Mouse (Mus musculus): ENCODE measurements at regions not wholly inside any gene's neighbourhood (a gene's known extent, or its start where the extent isn't known, plus 50 kb on each side); places are given as distances from the start of the nearest gene placed in this dataset.

DNA sequence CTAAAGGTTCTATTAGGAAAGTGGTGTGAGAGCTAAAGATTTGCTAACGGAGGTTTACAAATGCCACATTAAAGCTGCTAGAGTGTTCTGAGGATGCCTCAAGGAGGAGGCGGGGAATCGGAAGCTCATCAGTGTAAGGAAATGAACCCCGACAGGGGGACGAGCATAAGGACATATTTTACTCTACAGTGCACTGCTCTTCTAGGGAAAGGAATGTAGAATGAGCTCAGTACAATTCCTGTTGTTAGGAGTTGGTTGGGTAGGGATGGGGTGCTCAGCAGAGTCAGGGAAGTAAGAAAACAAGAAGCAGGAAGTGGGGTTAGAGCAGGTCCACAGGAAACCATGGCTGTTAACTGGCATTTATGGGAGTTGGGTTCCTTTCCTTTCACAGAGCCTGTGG is 54.6 kb downstream of the Mex3b start:
- no peak for DNase-seq (ENCODE audit: low read depth)
- no peak for TF ChIP-seq CTCF (IDR thresholded peaks at IDR 0.05; ENCODE audit: borderline replicate concordance, extremely low read depth, insufficient read depth, insufficient read length)
- no peak for TF ChIP-seq POLR2A (IDR thresholded peaks at IDR 0.05; ENCODE audit: borderline replicate concordance, extremely low read depth, insufficient read depth, insufficient read length, poor library complexity, severe bottlenecking)

DNA sequence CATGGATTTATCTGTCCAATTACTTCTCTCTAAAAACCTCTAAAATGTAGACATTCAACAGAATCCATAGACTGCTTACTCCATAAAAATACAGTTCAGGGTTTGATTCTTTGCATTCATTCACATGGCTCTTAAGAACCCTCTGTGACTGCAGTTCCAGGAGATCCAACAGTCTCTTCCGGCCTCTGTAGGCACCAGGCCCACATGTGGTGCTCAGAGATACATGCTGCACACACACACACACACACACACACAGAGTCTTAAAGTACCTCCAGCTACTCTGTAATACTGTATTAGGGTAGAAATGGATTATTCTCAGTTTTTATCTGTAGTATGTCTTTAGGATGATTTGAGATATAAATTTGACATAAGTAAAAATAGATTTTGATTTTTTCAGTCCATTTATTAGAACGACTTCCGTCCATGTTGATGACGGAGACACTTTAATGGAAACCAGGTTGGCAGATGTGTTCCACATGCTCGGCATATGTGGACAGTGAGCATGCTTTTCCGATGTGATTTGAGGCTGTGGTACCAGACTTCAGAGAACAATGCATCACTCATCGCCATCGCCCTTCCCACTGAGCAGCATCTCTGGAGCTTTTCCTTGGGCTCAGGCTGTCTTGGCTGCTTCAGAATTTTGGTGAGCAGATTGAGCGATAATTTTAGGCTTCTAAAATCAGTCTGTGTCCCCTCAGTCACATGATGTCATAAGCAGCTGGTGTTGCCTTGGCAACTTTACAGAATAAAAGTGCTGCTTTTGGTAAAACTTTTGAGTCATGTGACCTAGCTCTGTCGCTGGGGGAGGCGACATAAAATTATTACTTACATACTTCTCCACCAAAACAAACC is 56.3 kb downstream of the Mex3b start:
- TF ChIP-seq CTCF (IDR thresholded peaks at IDR 0.05; ENCODE audit: borderline replicate concordance, extremely low read depth, insufficient read depth, insufficient read length) (no peak), POLR2A (IDR thresholded peaks at IDR 0.05; ENCODE audit: borderline replicate concordance, extremely low read depth, insufficient read depth, insufficient read length, poor library complexity, severe bottlenecking) (no peak)
- peak; percentile 31 for DNase-seq (ENCODE audit: low read depth)

DNA sequence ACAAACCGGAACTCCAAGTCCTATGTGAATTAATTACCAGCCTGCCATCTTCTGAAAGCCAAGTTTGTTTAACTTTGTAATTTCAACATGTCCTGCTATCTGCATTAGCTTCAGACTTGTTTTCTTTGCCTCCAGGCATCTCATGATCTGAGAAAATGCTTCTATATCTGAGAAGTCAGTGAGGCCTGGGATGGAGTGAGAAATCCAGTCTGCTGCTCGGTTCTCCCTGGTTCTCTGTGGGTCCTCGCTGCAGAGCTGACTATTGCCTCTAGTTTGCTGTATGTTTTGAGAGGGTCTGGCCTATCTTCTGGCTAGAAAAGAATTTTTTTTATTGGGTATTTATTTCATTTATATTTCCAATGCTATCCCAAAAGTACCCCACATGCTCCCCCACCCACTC is 57.0 kb downstream of the Mex3b start:
- DNase-seq (ENCODE audit: low read depth), result no peak
- TF ChIP-seq CTCF (IDR thresholded peaks at IDR 0.05; ENCODE audit: borderline replicate concordance, extremely low read depth, insufficient read depth, insufficient read length) (no peak), POLR2A (IDR thresholded peaks at IDR 0.05; ENCODE audit: borderline replicate concordance, extremely low read depth, insufficient read depth, insufficient read length, poor library complexity, severe bottlenecking) (no peak)

DNA sequence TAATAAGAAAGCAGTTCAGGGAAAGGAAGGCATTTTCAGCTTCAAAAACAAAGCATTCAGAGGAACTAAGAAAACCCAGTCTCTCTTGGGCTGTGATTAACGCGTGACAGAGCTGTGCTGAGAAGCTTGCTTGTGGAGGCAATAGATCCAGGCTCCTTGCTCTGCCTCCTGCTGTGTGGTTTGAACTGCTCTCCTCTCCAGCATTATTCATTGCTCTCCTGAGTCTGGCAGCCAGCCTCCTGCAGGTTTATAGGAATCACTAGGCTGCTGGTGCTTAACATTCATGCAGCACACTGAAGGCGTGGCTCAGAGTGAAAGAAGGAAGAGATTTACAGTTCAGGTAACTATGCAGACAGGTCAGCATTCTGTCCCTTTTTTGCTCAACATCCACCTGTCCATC is 71.2 kb downstream of the Mex3b start:
- DNase-seq (ENCODE audit: low read depth), result peak; percentile 76
- no peak for TF ChIP-seq CTCF (IDR thresholded peaks at IDR 0.05; ENCODE audit: borderline replicate concordance, extremely low read depth, insufficient read depth, insufficient read length)
- TF ChIP-seq POLR2A (IDR thresholded peaks at IDR 0.05; ENCODE audit: borderline replicate concordance, extremely low read depth, insufficient read depth, insufficient read length, poor library complexity, severe bottlenecking), result no peak

DNA sequence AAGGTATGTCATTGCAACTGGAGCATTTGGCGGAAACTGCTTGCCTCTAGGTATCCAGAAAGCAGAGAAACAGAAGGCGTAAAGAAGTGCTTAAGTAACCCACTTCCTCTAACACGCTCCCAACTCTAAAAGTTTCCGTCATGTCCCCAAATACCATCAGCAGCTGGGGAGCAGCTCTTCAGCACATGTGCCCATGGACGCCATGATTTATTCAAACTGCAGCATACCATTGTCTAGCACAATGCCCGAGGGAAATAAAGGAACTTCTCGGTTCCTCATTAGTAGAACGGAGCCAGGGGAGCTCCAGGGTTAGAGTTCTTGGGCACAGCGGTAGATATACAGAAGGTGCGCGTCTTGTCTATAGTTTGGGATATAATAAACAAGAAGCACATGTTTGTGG is 72.4 kb downstream of the Mex3b start:
- TF ChIP-seq POLR2A (IDR thresholded peaks at IDR 0.05; ENCODE audit: borderline replicate concordance, extremely low read depth, insufficient read depth, insufficient read length, poor library complexity, severe bottlenecking) (no peak), CTCF (IDR thresholded peaks at IDR 0.05; ENCODE audit: borderline replicate concordance, extremely low read depth, insufficient read depth, insufficient read length) (no peak)
- DNase-seq (ENCODE audit: low read depth), result no peak

DNA sequence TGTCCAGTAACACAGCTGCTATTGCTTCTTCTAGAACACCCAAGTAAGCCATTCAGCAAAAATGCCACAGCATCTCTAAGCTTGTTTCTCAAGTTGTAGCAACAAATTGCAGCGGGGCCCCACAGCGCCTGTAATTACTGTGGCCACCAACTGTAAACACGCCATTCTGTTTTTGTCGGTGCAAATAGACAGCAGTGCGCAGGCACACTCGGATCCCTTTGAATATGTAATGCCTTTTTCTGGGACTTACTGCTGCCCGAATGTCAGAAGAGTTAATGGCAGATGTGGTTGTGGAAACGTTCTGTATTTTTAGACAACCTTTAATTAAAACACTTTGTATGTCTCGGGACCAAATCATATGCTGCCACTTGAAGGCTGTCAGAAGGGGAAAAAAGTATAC is 76.2 kb downstream of the Mex3b start:
- peak; percentile 77 for DNase-seq (ENCODE audit: low read depth)
- TF ChIP-seq POLR2A (IDR thresholded peaks at IDR 0.05; ENCODE audit: borderline replicate concordance, extremely low read depth, insufficient read depth, insufficient read length, poor library complexity, severe bottlenecking) (no peak), CTCF (IDR thresholded peaks at IDR 0.05; ENCODE audit: borderline replicate concordance, extremely low read depth, insufficient read depth, insufficient read length) (no peak)

DNA sequence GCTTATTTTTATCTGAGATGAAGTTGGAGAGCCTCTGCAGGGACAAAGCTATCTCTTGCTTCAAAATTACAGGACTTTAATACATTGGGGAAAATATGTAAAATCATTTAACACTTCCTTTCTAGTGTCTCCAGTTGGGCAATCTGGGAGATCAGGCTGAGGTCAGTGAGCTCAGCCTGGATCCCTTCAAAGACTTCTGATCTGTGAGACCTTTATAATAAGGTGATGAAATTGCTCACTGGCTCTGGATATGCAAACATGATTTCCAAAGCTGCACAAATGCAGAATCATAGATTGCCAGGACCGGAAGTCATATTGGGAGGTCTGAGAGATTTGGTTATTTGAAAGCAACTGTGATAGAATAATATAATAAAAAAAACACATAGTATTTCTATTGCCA is 76.7 kb downstream of the Mex3b start:
- DNase-seq (ENCODE audit: low read depth), result no peak

DNA sequence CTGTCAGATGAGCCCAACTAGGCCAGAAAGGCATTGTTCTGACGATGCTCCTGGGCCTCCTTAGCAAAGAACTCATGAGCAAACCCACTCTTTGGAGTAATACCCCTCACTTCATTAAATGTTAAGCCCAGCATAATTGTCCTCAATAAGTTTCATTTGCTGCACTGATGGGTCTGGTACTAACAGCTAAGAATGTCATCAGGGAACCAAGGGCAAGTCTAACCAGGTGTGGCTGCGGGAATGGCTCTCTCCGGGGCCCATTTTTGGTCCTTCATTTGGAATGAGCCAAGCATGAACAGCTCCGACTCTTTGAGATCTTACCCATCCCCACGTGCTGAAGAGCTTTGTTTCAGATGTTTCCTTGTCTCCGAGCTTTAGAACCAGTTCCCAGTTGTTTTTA is 82.2 kb downstream of the Mex3b start:
- no peak for DNase-seq (ENCODE audit: low read depth)
- TF ChIP-seq CTCF (IDR thresholded peaks at IDR 0.05; ENCODE audit: borderline replicate concordance, extremely low read depth, insufficient read depth, insufficient read length) (no peak), POLR2A (IDR thresholded peaks at IDR 0.05; ENCODE audit: borderline replicate concordance, extremely low read depth, insufficient read depth, insufficient read length, poor library complexity, severe bottlenecking) (no peak)

More for the DNA sequence above, 76.7 kb downstream of the Mex3b start:
- TF ChIP-seq POLR2A (IDR thresholded peaks at IDR 0.05; ENCODE audit: borderline replicate concordance, extremely low read depth, insufficient read depth, insufficient read length, poor library complexity, severe bottlenecking) (no peak), CTCF (IDR thresholded peaks at IDR 0.05; ENCODE audit: borderline replicate concordance, extremely low read depth, insufficient read depth, insufficient read length) (no peak)

DNA sequence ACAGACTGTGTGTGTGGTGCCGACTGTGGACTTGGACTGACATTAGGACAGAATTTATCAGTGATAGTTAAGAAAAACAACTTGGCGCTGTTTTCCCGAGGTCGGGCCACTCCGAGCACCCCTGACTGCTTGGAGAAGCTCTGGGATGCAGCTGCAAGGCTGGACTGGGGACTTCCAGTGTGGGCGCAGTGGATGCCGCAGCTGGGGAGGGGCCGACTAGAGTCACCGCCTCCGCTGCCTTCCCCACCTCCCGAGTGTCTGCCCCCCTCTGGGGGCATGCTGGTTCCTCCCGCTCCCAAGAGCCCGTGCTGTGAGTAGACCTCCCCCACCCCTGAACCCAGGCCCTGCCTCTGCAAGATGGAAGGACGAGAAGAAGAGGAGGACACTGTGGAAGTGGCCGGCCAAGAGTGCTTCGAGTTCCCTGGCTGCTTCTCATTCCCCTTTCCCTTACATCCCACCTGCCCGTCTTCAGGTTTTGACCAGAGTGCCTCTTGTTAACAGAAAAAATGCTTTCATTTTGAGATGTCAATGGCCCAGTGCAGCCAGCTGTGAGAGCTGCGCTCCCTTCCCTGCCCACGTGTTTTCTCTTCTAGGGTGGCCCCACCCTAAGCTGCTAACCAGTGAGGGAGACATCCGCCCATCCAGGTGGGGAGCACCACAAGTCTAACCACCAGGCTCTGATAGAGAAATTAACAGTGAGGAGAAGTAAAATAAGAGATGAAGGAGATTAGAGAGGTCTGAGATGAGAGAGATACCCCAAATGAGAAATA is 90.3 kb downstream of the Mex3b start:
- TF ChIP-seq CTCF (IDR thresholded peaks at IDR 0.05; ENCODE audit: borderline replicate concordance, extremely low read depth, insufficient read depth, insufficient read length), result no peak
- TF ChIP-seq POLR2A (IDR thresholded peaks at IDR 0.05; ENCODE audit: borderline replicate concordance, extremely low read depth, insufficient read depth, insufficient read length, poor library complexity, severe bottlenecking), result no peak
- DNase-seq (ENCODE audit: low read depth), result no peak

DNA sequence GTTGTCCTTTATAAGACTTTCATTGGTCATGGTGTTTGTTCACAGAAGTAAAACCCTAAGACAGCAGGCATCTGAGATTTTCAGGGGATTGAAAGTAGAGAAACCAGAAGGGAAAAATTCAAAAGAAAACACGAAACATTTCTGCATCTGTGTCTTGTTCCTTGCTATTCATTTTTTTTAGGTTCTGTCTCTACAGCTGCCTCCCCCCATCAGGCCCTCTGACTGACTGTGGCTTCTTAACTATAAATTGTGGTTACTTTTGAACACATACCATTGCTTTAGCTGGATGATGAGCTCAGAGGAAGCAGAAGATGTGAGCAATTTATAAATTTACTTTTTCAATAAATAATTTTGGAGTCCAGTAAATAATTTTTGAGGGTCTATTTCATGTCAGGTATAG is 103.5 kb downstream of the Mex3b start:
- TF ChIP-seq CTCF (IDR thresholded peaks at IDR 0.05; ENCODE audit: borderline replicate concordance, extremely low read depth, insufficient read depth, insufficient read length) (no peak), POLR2A (IDR thresholded peaks at IDR 0.05; ENCODE audit: borderline replicate concordance, extremely low read depth, insufficient read depth, insufficient read length, poor library complexity, severe bottlenecking) (no peak)
- DNase-seq (ENCODE audit: low read depth), result no peak

DNA sequence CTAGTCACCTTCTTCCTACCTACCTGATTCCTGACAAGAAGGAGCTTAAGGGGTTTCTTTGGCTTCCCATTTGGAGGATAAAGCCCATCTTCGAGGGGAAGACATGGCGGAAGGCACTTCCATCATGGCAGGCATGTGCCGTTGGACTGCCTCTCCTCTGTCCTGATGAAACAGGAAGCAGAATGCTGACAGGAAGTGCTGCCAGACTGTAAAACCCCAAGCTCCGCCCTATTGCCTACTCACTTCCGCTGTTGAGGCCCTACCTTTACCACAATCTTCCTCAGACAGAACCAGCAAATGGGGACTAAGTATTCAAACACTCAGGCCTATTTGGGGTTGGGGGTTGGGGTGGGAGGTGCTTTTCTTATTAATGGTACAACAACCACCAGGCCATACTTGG is 104.1 kb downstream of the Mex3b start:
- TF ChIP-seq POLR2A (IDR thresholded peaks at IDR 0.05; ENCODE audit: borderline replicate concordance, extremely low read depth, insufficient read depth, insufficient read length, poor library complexity, severe bottlenecking) (no peak), CTCF (IDR thresholded peaks at IDR 0.05; ENCODE audit: borderline replicate concordance, extremely low read depth, insufficient read depth, insufficient read length) (no peak)
- DNase-seq (ENCODE audit: low read depth), result no peak

All from brain, embryonic 14.5 days (tissue).